Comparison of ENCODE assay signal across 33 mouse cellular contexts in the genomic region with DNA sequence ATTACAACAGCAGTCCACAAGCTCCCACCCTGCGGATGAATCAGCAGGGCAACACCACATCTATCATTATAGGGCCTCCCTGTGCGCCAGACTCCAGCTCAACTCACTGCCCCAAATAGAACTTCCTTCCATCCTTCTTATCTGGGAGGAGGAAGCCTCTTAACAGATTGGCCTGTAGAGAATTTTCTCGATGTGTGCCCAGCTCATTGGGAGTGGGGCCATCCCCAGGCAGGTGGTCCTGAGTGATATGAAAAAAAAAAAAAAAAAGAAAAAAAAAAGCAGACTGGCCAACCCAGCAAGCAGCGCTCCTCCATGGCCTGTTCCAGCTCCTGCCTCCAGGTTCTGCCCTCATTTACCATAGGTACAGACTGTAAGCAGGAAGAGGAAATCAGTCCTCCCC. TPM values are rescaled to one million over a fixed set of nuclear protein-coding genes. Genes with fewer than 3 reads are reported as not detected.
DNase-seq lines count a peak whose midpoint lies in the region; ATAC-seq and TF ChIP-seq lines count a peak whose summit lies in the region.
"Had no signal": no experiment of that assay in that cellular context is flagged by ENCODE, and none has a peak within 500 bp of the region (broad histone marks: within the 10 kb centered on the region; RNA-seq: fewer than 3 reads in every experiment).

No protein-coding gene starts in this region.

- no peak for TF ChIP-seq CTCF in lung, embryonic 14.5 days (IDR thresholded peaks at IDR 0.05; ENCODE audit: low read depth)
- TF ChIP-seq CTCF in bone marrow macrophage, adult 2 months (IDR thresholded peaks at IDR 0.05; ENCODE audit: low read depth, low read length), result 0 out of 2 replicates have a peak, but pooled peaks have one; percentile 6

- H3K36me3 ChIP-seq in forebrain, embryonic 12.5 days (replicated peaks), result peaks cover 64% of the 10 kb centered on the region
- peaks cover 56% of the 10 kb centered on the region for H3K36me3 ChIP-seq in forebrain, embryonic 15.5 days
- peaks cover 58% of the 10 kb centered on the region for H3K36me3 ChIP-seq in lung, embryonic 14.5 days (ENCODE audit: insufficient read depth)
- H3K36me3 ChIP-seq: G1E had no signal

- no peaks in the 10 kb centered on the region; the same call in 1 of the 2 replicates for H3K9me3 ChIP-seq in forebrain, embryonic 12.5 days
- no peaks in the 10 kb centered on the region for H3K9me3 ChIP-seq in forebrain, embryonic 15.5 days
- H3K9me3 ChIP-seq in lung, embryonic 14.5 days (ENCODE audit: low read depth, low read length), result peaks cover 8% of the 10 kb centered on the region; the same call in 1 of the 2 replicates

- no peaks in the 10 kb centered on the region for H3K27me3 ChIP-seq in forebrain, embryonic 12.5 days
- no peaks in the 10 kb centered on the region for H3K27me3 ChIP-seq in forebrain, embryonic 15.5 days
- H3K27me3 ChIP-seq in lung, embryonic 14.5 days (ENCODE audit: insufficient read depth, low read length), result no peaks in the 10 kb centered on the region
- H3K27me3 ChIP-seq: heart, embryonic 13.5 days; hindbrain, embryonic 12.5 days; hindbrain, embryonic 15.5 days; Patski had no signal

- 74% methylated on average over 4 of the region's 4 CpGs for WGBS in forebrain, embryonic 12.5 days
- 68% methylated on average over 4 of the region's 4 CpGs for WGBS in forebrain, embryonic 15.5 days
- 50% methylated on average over 4 of the region's 4 CpGs for WGBS in lung, embryonic 14.5 days

- H3K4me3 ChIP-seq in forebrain, embryonic 12.5 days (replicated peaks), result no peak overlapping the region
- H3K4me3 ChIP-seq in forebrain, embryonic 15.5 days, result no peak overlapping the region
- no peak overlapping the region for H3K4me3 ChIP-seq in lung, embryonic 14.5 days (ENCODE audit: low read depth, low read length)
- H3K4me3 ChIP-seq in bone marrow macrophage, adult 2 months (ENCODE audit: insufficient read depth, low read length), result no peak overlapping the region
- H3K4me3 ChIP-seq: forebrain, embryonic 10.5 days; heart, adult 2 months; heart, embryonic 10.5 days; heart, embryonic 13.5 days; hindbrain, embryonic 12.5 days; hindbrain, embryonic 15.5 days had no signal

- H3K4me2 ChIP-seq in forebrain, embryonic 12.5 days, result no peak overlapping the region
- no peak overlapping the region for H3K4me2 ChIP-seq in forebrain, embryonic 15.5 days (replicated peaks)
- H3K4me2 ChIP-seq in lung, embryonic 14.5 days, result no peak overlapping the region
- H3K4me2 ChIP-seq: heart, embryonic 13.5 days; hindbrain, embryonic 12.5 days; hindbrain, embryonic 15.5 days had no signal

- peak; percentile 19 for DNase-seq in lung, embryonic 14.5 days
- no peak for DNase-seq in lung, postnatal 14 days
- DNase-seq in right cerebral cortex, postnatal 10 days (ENCODE audit: low spot score in 2 of 2), result no peak
- no peak for DNase-seq in thymus, postnatal 14 days
- DNase-seq: adrenal gland, postnatal 10 days; adrenal gland, postnatal 36 days; B cell, adult 2 months; cerebellum, adult 11 months; cerebellum, adult 2 months; cerebellum, adult 9-11 months; cerebellum, postnatal 36 days; forebrain, postnatal 0 days; gastrocnemius, postnatal 10 days; gastrocnemius, postnatal 36 days; heart, adult 2 months had no signal

- TF ChIP-seq POLR2A in bone marrow macrophage, adult 2 months (IDR thresholded peaks at IDR 0.05; ENCODE audit: borderline replicate concordance, low read depth, low read length), result no peak

- no peak overlapping the region for H3K9ac ChIP-seq in forebrain, embryonic 12.5 days
- H3K9ac ChIP-seq in forebrain, embryonic 15.5 days (replicated peaks), result no peak overlapping the region
- no peak overlapping the region for H3K9ac ChIP-seq in lung, embryonic 14.5 days
- H3K9ac ChIP-seq: forebrain, postnatal 0 days; heart, embryonic 13.5 days; hindbrain, embryonic 12.5 days; hindbrain, embryonic 15.5 days had no signal

- 0 out of 2 replicates have a peak overlapping the region, but pooled peaks have one; percentile 8 for H3K27ac ChIP-seq in forebrain, embryonic 12.5 days
- no peak overlapping the region for H3K27ac ChIP-seq in forebrain, embryonic 15.5 days (replicated peaks)
- H3K27ac ChIP-seq in lung, embryonic 14.5 days (ENCODE audit: low read depth), result no peak overlapping the region
- no peak overlapping the region for H3K27ac ChIP-seq in bone marrow macrophage, adult 2 months (ENCODE audit: insufficient read depth, low read depth, low read length)
- H3K27ac ChIP-seq: forebrain, embryonic 10.5 days; heart, adult 2 months; heart, embryonic 10.5 days; heart, embryonic 13.5 days; hindbrain, embryonic 12.5 days; hindbrain, embryonic 15.5 days had no signal

- H3K4me1 ChIP-seq in forebrain, embryonic 12.5 days, result peaks cover 13% of the 10 kb centered on the region
- H3K4me1 ChIP-seq in forebrain, embryonic 15.5 days, result peaks cover 21% of the 10 kb centered on the region
- H3K4me1 ChIP-seq in lung, embryonic 14.5 days (ENCODE audit: insufficient read depth), result no peaks in the 10 kb centered on the region; the same call in 1 of the 2 replicates
- H3K4me1 ChIP-seq in bone marrow macrophage, adult 2 months (ENCODE audit: control insufficient read depth, insufficient read depth, low read length), result peaks cover 13% of the 10 kb centered on the region

- ATAC-seq in forebrain, embryonic 12.5 days (ENCODE audit: low FRiP score), result no peak
- no peak for ATAC-seq in forebrain, embryonic 15.5 days (replicated peaks)
- ATAC-seq in lung, embryonic 14.5 days (ENCODE audit: insufficient read depth), result no peak
- ATAC-seq in megakaryocyte progenitor cell, adult 5-6 weeks (replicated peaks; ENCODE audit: poor library complexity), result no peak
- ATAC-seq: forebrain, postnatal 0 days; intestine, postnatal 0 days; Patski had no signal

RNA-seq across cellular contexts. Expression of gene Zfp663, which starts 7.5 kb away (rescaled TPM):
- 6.8 and 6.9 TPM in 2 replicates for polyA plus RNA-seq in forebrain, embryonic 12.5 days (2016; fragmentation: Nextera tagmentation; extraction: Ambion mirVana)
- polyA plus RNA-seq in forebrain, embryonic 15.5 days (2015; fragmentation: Nextera tagmentation; extraction: Ambion mirVana), result 6.5 and 7.6 TPM in 2 replicates
- polyA plus RNA-seq in lung, embryonic 14.5 days (2014; fragmentation: Nextera tagmentation; extraction: Ambion mirVana), result 0.96 and 1.1 TPM in 2 replicates
- not detected in 2 replicates for polyA plus RNA-seq in bone marrow macrophage, adult 2 months (2012; ENCODE audit: insufficient read depth, insufficient read length, missing spikeins)
- total RNA-seq in megakaryocyte progenitor cell, adult 5-6 weeks (2015), result not detected in 2 replicates
- not detected in 2 replicates for total RNA-seq in megakaryocyte progenitor cell, adult 5-6 weeks (2017)
- total RNA-seq: adrenal gland, adult 18-20 months; adrenal gland, postnatal 10 days; adrenal gland, postnatal 36 days; CH12.LX; gastrocnemius, adult 18-20 months; gastrocnemius, postnatal 36 days; granulocyte monocyte progenitor cell, adult 5-6 weeks; heart, adult 2 months; heart, postnatal 25 days; hematopoietic stem cell, adult 5-6 weeks had no signal
- polyA plus RNA-seq: cerebellum, adult 2 months; G1E; heart, adult 2 months; Patski had no signal

RNA-seq across cellular contexts. Expression of gene Zfp334, which starts 12.1 kb away (rescaled TPM):
- polyA plus RNA-seq in forebrain, embryonic 12.5 days (2016; fragmentation: Nextera tagmentation; extraction: Ambion mirVana), result 22.9 and 24.0 TPM in 2 replicates
- polyA plus RNA-seq in forebrain, embryonic 15.5 days (2015; fragmentation: Nextera tagmentation; extraction: Ambion mirVana), result 12.5 and 12.6 TPM in 2 replicates
- polyA plus RNA-seq in lung, embryonic 14.5 days (2014; fragmentation: Nextera tagmentation; extraction: Ambion mirVana), result 10.9 and 12.0 TPM in 2 replicates
- 0.27 and 0.36 TPM in 2 replicates for polyA plus RNA-seq in bone marrow macrophage, adult 2 months (2012; ENCODE audit: insufficient read depth, insufficient read length, missing spikeins)
- total RNA-seq in megakaryocyte progenitor cell, adult 5-6 weeks (2015), result not detected in 2 replicates
- not detected in 2 replicates for total RNA-seq in megakaryocyte progenitor cell, adult 5-6 weeks (2017)
- total RNA-seq: CH12.LX; granulocyte monocyte progenitor cell, adult 5-6 weeks; hematopoietic stem cell, adult 5-6 weeks had no signal
- polyA plus RNA-seq: G1E had no signal

RNA-seq across cellular contexts. Expression of gene Ocstamp, which starts 24.2 kb away (rescaled TPM):
- 0.06 TPM in 1 of 2 replicates, not detected in the other for polyA plus RNA-seq in forebrain, embryonic 12.5 days (2016; fragmentation: Nextera tagmentation; extraction: Ambion mirVana)
- polyA plus RNA-seq in forebrain, embryonic 15.5 days (2015; fragmentation: Nextera tagmentation; extraction: Ambion mirVana), result 0.05 TPM in 1 of 2 replicates, not detected in the other
- not detected in 2 replicates for polyA plus RNA-seq in lung, embryonic 14.5 days (2014; fragmentation: Nextera tagmentation; extraction: Ambion mirVana)
- not detected in 2 replicates for polyA plus RNA-seq in bone marrow macrophage, adult 2 months (2012; ENCODE audit: insufficient read depth, insufficient read length, missing spikeins)
- total RNA-seq in megakaryocyte progenitor cell, adult 5-6 weeks (2015), result not detected in 2 replicates
- not detected in 2 replicates for total RNA-seq in megakaryocyte progenitor cell, adult 5-6 weeks (2017)
- total RNA-seq: CH12.LX; forebrain, postnatal 0 days; granulocyte monocyte progenitor cell, adult 5-6 weeks; heart, adult 2 months; hematopoietic stem cell, adult 5-6 weeks had no signal
- polyA plus RNA-seq: cerebellum, adult 2 months; forebrain, postnatal 0 days; G1E; heart, embryonic 13.5 days; hindbrain, embryonic 15.5 days; Patski had no signal

RNA-seq across cellular contexts. Expression of gene Elmo2, which starts 49.7 kb away (rescaled TPM):
- 94.6 and 99.7 TPM in 2 replicates for polyA plus RNA-seq in forebrain, embryonic 12.5 days (2016; fragmentation: Nextera tagmentation; extraction: Ambion mirVana)
- polyA plus RNA-seq in forebrain, embryonic 15.5 days (2015; fragmentation: Nextera tagmentation; extraction: Ambion mirVana), result 99.6 and 101 TPM in 2 replicates
- polyA plus RNA-seq in lung, embryonic 14.5 days (2014; fragmentation: Nextera tagmentation; extraction: Ambion mirVana), result 79.2 and 82.2 TPM in 2 replicates
- 54.6 and 61.0 TPM in 2 replicates for polyA plus RNA-seq in bone marrow macrophage, adult 2 months (2012; ENCODE audit: insufficient read depth, insufficient read length, missing spikeins)
- total RNA-seq in megakaryocyte progenitor cell, adult 5-6 weeks (2015), result 45.9 and 49.3 TPM in 2 replicates
- total RNA-seq in megakaryocyte progenitor cell, adult 5-6 weeks (2017), result 30.6 and 32.2 TPM in 2 replicates
